Mouse (Mus musculus) small intestine, adult 2 months (tissue): ENCODE measurements around the gene Eya4. TPM values are rescaled to one million over a fixed set of nuclear protein-coding genes. Genes with fewer than 3 reads are reported as not detected.

ENCODE experiments used
- H3K27ac ChIP-seq: fragments of 200-500 bp; 2 replicates; pipeline ENCODE4 v1.5.1; 2012; ENCODE audit warnings: low read depth, low read length, control low read depth, inconsistent platforms; ENCODE audit not compliant: insufficient read depth
- H3K27me3 ChIP-seq: fragments of 200-500 bp; 2 replicates; pipeline ENCODE4 v1.6.1; 2012; ENCODE audit warnings: mild to moderate bottlenecking, moderate library complexity, low read length, inconsistent platforms; ENCODE audit not compliant: control insufficient read depth, insufficient read depth
- H3K36me3 ChIP-seq: fragments of 200-500 bp; 2 replicates; pipeline ENCODE4 v1.6.1; 2012; ENCODE audit warnings: mild to moderate bottlenecking, low read length, control low read depth, inconsistent platforms; ENCODE audit not compliant: control insufficient read depth, insufficient read depth
- H3K4me1 ChIP-seq: fragments of 200-500 bp; 2 replicates; pipeline ENCODE4 v1.6.1; 2012; ENCODE audit warnings: low read length, inconsistent platforms, mixed read lengths; ENCODE audit not compliant: control insufficient read depth, insufficient read depth, insufficient read length
- H3K4me3 ChIP-seq: fragments of 200-500 bp; 2 replicates; pipeline ENCODE4 v1.5.1; 2012; ENCODE audit warnings: low read depth, mild to moderate bottlenecking, control low read depth, inconsistent platforms, low read length, moderate library complexity
- CTCF ChIP-seq: fragments of 200-500 bp; IDR thresholded peaks from 2 replicates; pipeline ENCODE4 v1.5.1; 2012; ENCODE audit warnings: low read depth, mild to moderate bottlenecking, control low read depth, inconsistent platforms, low read length, moderate library complexity, mixed read lengths; ENCODE audit not compliant: insufficient replicate concordance, insufficient read length; ENCODE audit errors: extremely low read depth
- POLR2A ChIP-seq: fragments of 200-500 bp; IDR thresholded peaks from 2 replicates; pipeline ENCODE4 v1.6.1; 2012; ENCODE audit warnings: low read depth, mild to moderate bottlenecking, control low read depth, inconsistent platforms, low read length, moderate library complexity
- WGBS: fragments of 180-500 bp; shearing (Covaris S2); methylation state at CpG from one replicate; pipeline ENCODE4 v1.1.7; 2018; 5-methylcytosine and 5-hydroxymethylcytosine counted together
- polyA plus RNA-seq: library from polyadenylated mRNA; depleted of rRNA; stranded (reverse); fragments of >200 nt; gene quantifications from 2 replicates; pipeline ENCODE4 v1.2.3, GENCODE M21; 2012

The Eya4 gene
- polyA plus RNA-seq, 1 experiment, result 0.03 TPM

DNA sequence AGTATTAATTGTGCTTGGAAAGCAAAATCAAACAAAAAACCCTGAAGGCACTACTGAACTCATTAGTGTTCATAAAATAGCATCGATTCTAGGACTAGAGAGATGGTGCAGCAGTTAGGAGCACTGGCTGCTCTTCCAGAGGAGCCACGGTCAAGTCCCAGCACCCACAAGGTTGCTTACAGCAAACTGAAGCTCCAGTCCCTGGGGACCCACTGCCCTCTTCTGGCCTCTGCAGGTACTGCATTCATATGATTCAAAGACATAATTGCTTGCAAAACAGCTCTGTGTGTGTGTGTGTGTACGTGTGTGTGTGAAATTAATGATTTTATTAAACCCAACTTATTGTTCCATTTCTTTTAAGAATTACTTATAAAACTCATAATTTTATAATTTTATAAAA lies 200.2 kb downstream of the Eya4 start:
- Histone ChIP-seq H3K27me3 (no peaks in the 10 kb centered on the region), H3K4me3 (no peak overlapping the region), H3K27ac (no peak overlapping the region), H3K36me3 (no peaks in the 10 kb centered on the region), H3K4me1 (no peaks in the 10 kb centered on the region)
- peak; percentile 44; the same call in 1 of the 2 replicates for TF ChIP-seq CTCF
- TF ChIP-seq POLR2A, result no peak
- 92% methylated on average over 3 of the region's 3 CpGs for WGBS

DNA sequence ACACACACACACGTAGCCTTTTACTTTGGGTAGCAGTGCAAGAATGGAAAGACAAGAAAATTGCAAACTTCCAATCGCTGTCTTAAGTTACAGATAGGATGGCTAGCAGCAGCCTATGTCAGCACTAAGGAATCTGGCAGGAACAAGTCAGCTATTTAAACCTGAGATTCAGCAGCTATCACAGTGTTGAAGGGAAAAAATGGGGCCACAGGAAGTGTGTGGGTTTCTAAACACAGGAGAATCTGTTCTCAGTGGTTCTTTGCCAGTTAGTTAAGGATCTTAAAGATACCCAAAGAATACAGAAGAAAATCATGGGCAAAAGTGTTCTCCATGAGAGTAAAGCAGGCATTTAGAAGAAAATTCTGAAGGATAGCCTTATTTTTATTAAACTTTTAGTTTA lies 206.0 kb downstream of the Eya4 start:
- H3K27ac ChIP-seq, result no peak overlapping the region
- no peaks in the 10 kb centered on the region for H3K36me3 ChIP-seq
- H3K4me1 ChIP-seq, result no peaks in the 10 kb centered on the region
- WGBS, result 67% methylated on average over 2 of the region's 2 CpGs
- no peak for TF ChIP-seq POLR2A
- TF ChIP-seq CTCF, result no peak
- no peak overlapping the region for H3K4me3 ChIP-seq
- no peaks in the 10 kb centered on the region for H3K27me3 ChIP-seq

DNA sequence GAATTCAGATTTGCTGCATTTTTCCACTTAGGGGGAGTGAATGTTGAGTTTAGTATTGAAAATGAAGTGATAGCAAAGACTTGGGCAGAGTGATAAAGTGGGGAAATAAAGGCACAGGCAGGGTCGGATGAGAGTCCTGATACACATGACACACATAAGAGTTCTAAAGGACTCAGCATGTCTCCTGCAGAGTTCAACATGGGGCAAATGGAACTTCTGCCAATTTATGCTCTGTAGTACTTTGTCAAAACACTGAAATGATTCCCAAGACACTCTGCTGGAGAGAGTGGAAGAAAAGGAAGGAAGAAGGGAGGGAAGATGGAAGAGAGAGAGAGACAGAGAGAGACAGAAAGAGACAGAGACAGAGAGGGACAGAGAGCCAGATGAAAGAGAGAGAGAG lies 222.6 kb downstream of the Eya4 start:
- H3K4me1 ChIP-seq, result no peaks in the 10 kb centered on the region
- no peak overlapping the region for H3K4me3 ChIP-seq
- H3K27ac ChIP-seq, result no peak overlapping the region
- 84% methylated on average over 1 of the region's 1 CpGs for whole genome bisulfite sequencing
- no peaks in the 10 kb centered on the region for H3K27me3 ChIP-seq
- no peak for TF ChIP-seq POLR2A
- no peak for TF ChIP-seq CTCF
- H3K36me3 ChIP-seq, result no peaks in the 10 kb centered on the region

DNA sequence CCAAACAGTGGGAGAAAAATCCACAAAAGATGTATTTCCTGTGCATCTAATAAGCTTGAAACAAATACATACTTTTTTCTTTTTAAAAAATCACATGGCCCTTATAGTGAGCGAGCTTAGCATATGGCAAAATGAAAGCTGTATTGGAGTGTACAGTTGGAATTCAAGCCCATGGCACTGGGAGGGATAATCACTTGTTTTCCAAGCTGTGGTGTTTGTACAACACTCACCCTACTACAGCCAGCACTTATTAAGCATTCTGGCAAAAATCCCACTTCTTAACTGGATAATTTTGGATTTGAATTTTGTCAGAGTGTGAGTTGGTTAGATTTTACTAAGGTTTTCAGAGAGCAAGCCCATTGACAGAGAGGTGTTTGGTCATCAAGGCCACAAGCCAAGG lies 223.4 kb downstream of the Eya4 start:
- no peak overlapping the region for H3K4me3 ChIP-seq
- H3K27ac ChIP-seq, result no peak overlapping the region
- H3K27me3 ChIP-seq, result no peaks in the 10 kb centered on the region
- H3K36me3 ChIP-seq, result no peaks in the 10 kb centered on the region
- H3K4me1 ChIP-seq, result no peaks in the 10 kb centered on the region
- 70% methylated on average over 1 of the region's 1 CpGs for WGBS
- TF ChIP-seq POLR2A, result no peak

DNA sequence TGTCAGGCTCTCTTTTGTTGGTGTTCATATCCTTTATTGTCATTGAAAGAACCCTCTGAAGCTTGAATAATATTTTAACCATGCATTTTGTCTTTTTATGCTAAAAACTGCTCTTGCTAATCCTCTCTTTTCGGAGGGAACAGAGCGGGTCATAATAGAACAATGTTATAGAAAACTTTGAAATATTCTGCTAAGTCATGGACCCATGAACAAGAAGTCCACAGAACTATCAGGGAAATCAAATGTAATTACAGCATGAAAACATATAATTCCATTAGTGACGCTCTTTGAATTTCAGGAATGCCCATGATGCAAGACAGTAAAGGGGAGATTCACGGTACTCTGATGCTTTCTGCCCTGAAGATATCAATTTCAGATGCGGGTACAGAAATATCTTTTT lies 224.1 kb downstream of the Eya4 start:
- H3K4me3 ChIP-seq, result no peak overlapping the region

DNA sequence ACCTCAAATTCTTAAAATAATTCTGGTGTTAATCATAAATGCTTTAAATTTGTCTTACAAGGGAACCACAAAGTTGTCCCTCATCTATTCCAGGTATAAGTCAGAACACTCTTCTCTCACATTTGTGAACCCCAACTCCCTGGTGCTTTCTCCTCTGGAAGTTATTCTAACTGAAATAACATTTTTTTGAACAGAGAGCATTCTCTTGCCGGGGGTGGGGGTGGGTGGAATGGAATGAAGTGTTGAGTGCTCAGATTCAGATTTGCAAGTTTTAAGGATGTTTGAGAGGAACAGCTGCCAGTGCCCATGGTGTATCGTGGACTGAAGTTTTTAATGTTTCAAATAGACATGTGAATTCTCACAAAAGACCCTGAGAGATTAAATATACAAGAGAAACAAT lies 230.1 kb downstream of the Eya4 start:
- Histone ChIP-seq H3K36me3 (no peaks in the 10 kb centered on the region), H3K27ac (no peak overlapping the region), H3K27me3 (no peaks in the 10 kb centered on the region; the same call in 1 of the 2 replicates), H3K4me1 (no peaks in the 10 kb centered on the region), H3K4me3 (no peak overlapping the region)
- TF ChIP-seq CTCF (no peak), POLR2A (no peak)
- 57% methylated on average over 2 of the region's 2 CpGs for WGBS

More for the DNA sequence above, 224.1 kb downstream of the Eya4 start:
- Histone ChIP-seq H3K36me3 (no peaks in the 10 kb centered on the region), H3K4me1 (no peaks in the 10 kb centered on the region), H3K27me3 (no peaks in the 10 kb centered on the region), H3K27ac (no peak overlapping the region)
- TF ChIP-seq POLR2A, result no peak
- TF ChIP-seq CTCF, result no peak
- 91% methylated on average over 5 of the region's 5 CpGs for WGBS

DNA sequence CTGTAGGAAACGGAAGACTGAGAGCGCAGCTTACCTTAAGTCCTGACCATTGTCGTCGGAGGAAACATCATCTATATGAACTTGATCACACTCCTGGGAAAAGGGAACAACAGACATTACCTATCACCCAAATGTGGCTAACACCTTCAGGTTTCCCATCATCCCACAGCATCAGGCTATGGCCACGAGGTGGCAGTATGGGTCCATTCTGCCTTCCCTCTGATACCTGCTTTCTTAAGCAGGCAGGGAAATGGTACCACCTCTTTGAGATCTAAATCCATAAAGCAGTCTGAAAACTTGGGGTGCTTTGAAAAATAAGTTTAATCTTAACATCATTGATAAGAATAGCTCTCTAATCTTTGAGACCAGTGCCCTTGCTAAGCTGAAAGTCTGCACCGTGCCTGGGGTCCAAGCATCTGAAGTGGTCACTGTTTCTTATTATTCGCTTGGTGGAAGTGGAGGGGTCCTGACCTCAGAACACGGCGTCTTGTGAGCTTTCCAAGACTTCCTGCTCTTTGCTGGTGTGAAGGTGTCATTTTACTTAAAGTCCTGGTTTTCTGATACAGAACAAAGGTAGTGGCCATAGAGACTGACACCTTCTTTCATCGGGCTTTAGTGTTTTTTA lies 233.7 kb downstream of the Eya4 start:
- TF ChIP-seq CTCF (peak; percentile 58; the same call in 1 of the 2 replicates), POLR2A (no peak)
- Histone ChIP-seq H3K27me3 (no peaks in the 10 kb centered on the region; the same call in 1 of the 2 replicates), H3K36me3 (no peaks in the 10 kb centered on the region), H3K27ac (no peak overlapping the region), H3K4me3 (no peak overlapping the region), H3K4me1 (no peaks in the 10 kb centered on the region)
- WGBS, result 54% methylated on average over 10 of the region's 10 CpGs

DNA sequence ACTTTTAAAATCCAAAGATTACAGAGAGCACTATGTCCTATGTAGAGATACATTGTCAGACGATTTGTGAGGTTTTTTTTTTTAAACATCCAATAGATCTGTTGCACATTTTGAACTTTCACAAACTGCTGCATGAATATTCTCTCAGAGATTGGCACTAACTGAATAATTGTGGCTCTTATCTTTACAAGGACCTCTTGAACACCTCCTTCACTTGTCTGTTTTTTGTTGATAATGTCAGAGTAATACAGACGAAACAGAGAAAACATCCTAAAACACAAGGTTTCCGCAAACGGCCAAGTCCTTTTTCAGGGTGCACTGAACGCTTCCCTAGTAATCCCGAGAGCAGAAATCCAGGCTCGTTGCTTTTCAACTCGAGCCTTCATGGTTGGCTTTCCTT lies 234.5 kb downstream of the Eya4 start:
- TF ChIP-seq CTCF, result no peak
- no peak for TF ChIP-seq POLR2A
- H3K4me1 ChIP-seq, result no peaks in the 10 kb centered on the region
- 74% methylated on average over 8 of the region's 8 CpGs for WGBS

More for the DNA sequence above, 234.5 kb downstream of the Eya4 start:
- no peaks in the 10 kb centered on the region; the same call in 1 of the 2 replicates for H3K27me3 ChIP-seq
- H3K4me3 ChIP-seq, result no peak overlapping the region
- no peaks in the 10 kb centered on the region for H3K36me3 ChIP-seq
- H3K27ac ChIP-seq, result no peak overlapping the region
